8 mouse cellular contexts compared by ENCODE assay signal in the genomic region with DNA sequence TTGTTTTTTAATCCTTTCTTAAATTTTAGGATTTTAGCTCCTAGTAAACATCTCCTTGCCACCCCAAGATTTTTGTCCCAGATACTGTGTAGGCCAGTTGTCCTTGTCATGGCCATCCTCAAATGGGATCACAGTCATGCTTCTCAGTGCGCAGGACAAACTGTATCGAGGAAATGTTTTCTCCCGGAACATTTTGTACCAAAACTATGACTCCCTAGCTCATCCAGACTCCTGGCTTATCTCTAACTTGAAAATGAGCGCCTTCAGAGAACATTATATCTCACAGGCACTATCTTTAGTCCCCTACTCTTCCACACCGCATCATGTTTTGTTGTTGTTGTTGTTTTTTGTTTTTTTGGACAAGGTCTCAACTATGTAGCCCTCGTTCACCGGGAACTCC. TPM values are rescaled to one million over a fixed set of nuclear protein-coding genes. Genes with fewer than 3 reads are reported as not detected.
A peak's percentile ranks its signal among the peaks of the same experiment; 100 is the strongest.
DNase-seq lines count a peak whose midpoint lies in the region; ATAC-seq and TF ChIP-seq lines count a peak whose summit lies in the region.

No protein-coding gene starts in this region.

- H3K4me2 ChIP-seq in embryonic facial prominence, embryonic 12.5 days (replicated peaks), result peak overlapping the region; percentile 83
- H3K4me2 ChIP-seq in hindbrain, postnatal 0 days (ENCODE audit: low read depth, low read length), result peak overlapping the region; percentile 77
- peak overlapping the region; percentile 94 for H3K4me2 ChIP-seq in midbrain, embryonic 16.5 days (ENCODE audit: low read length)

- TF ChIP-seq CTCF in hindbrain, postnatal 0 days (IDR thresholded peaks at IDR 0.05; ENCODE audit: low read depth), result no peak

- no peaks in the 10 kb centered on the region for H3K9me3 ChIP-seq in embryonic facial prominence, embryonic 12.5 days
- no peaks in the 10 kb centered on the region for H3K9me3 ChIP-seq in hindbrain, postnatal 0 days (ENCODE audit: low read length)
- no peaks in the 10 kb centered on the region for H3K9me3 ChIP-seq in midbrain, embryonic 16.5 days (replicated peaks; ENCODE audit: control insufficient read depth, low read length, poor library complexity, severe bottlenecking)

- peak overlapping the region; percentile 97 for H3K9ac ChIP-seq in embryonic facial prominence, embryonic 12.5 days
- peak overlapping the region; percentile 97 for H3K9ac ChIP-seq in hindbrain, postnatal 0 days (replicated peaks; ENCODE audit: low read length)
- peak overlapping the region; percentile 97 for H3K9ac ChIP-seq in midbrain, embryonic 16.5 days (ENCODE audit: low read depth, low read length)

- peak overlapping the region; percentile 97; the same call in 1 of the 2 replicates for H3K27ac ChIP-seq in embryonic facial prominence, embryonic 12.5 days
- peak overlapping the region; percentile 93 for H3K27ac ChIP-seq in hindbrain, postnatal 0 days
- H3K27ac ChIP-seq in midbrain, embryonic 16.5 days (ENCODE audit: low read length), result no peak overlapping the region

- peak overlapping the region; percentile 99 for H3K4me3 ChIP-seq in embryonic facial prominence, embryonic 12.5 days
- H3K4me3 ChIP-seq in hindbrain, postnatal 0 days (ENCODE audit: low read length), result peak overlapping the region; percentile 100
- H3K4me3 ChIP-seq in midbrain, embryonic 16.5 days (ENCODE audit: low read depth, low read length), result peak overlapping the region; percentile 99

- intact Hi-C loops in heart, postnatal 25 days (cut with DNase I), result loop anchor here (2.0 kb wide), 1 partner anchor 31 kb away; the partner anchor contains the start of gene Ptgr2

- no peaks in the 10 kb centered on the region for H3K36me3 ChIP-seq in embryonic facial prominence, embryonic 12.5 days
- H3K36me3 ChIP-seq in hindbrain, postnatal 0 days (ENCODE audit: insufficient read depth, low read length), result no peaks in the 10 kb centered on the region
- H3K36me3 ChIP-seq in midbrain, embryonic 16.5 days (ENCODE audit: control insufficient read depth, insufficient read depth, low read length), result no peaks in the 10 kb centered on the region

- 44% methylated on average over 7 of the region's 7 CpGs for WGBS in embryonic facial prominence, embryonic 12.5 days
- 44% methylated on average over 7 of the region's 7 CpGs for WGBS in hindbrain, postnatal 0 days
- WGBS in midbrain, embryonic 16.5 days, result 46% methylated on average over 7 of the region's 7 CpGs

- peaks cover 20% of the 10 kb centered on the region for H3K4me1 ChIP-seq in embryonic facial prominence, embryonic 12.5 days
- H3K4me1 ChIP-seq in hindbrain, postnatal 0 days (ENCODE audit: insufficient read depth, low read length), result peaks cover 5% of the 10 kb centered on the region; the same call in 1 of the 2 replicates
- peaks cover 18% of the 10 kb centered on the region for H3K4me1 ChIP-seq in midbrain, embryonic 16.5 days (ENCODE audit: control insufficient read depth, insufficient read depth, low read length)

- ATAC-seq in embryonic facial prominence, embryonic 12.5 days (ENCODE audit: insufficient number of reproducible peaks, insufficient read depth, low FRiP score, low TSS enrichment), result no peak
- ATAC-seq in hindbrain, postnatal 0 days, result no peak
- ATAC-seq in midbrain, embryonic 16.5 days, result no peak
- ATAC-seq in CD4-positive, CD25-positive, alpha-beta regulatory T cell, adult 4 months, result no peak

- no peaks in the 10 kb centered on the region for H3K27me3 ChIP-seq in embryonic facial prominence, embryonic 12.5 days
- no peaks in the 10 kb centered on the region for H3K27me3 ChIP-seq in hindbrain, postnatal 0 days (ENCODE audit: insufficient read depth, low read length)
- no peaks in the 10 kb centered on the region for H3K27me3 ChIP-seq in midbrain, embryonic 16.5 days (ENCODE audit: control insufficient read depth, insufficient read depth, low read depth, low read length)

- DNase-seq in heart, adult 8-10 months (ENCODE audit: low spot score), result peak; percentile 20
- no peak for DNase-seq in heart, postnatal 25 days (ENCODE audit: low spot score)
- DNase-seq in hindbrain, postnatal 0 days (ENCODE audit: low spot score), result no peak
- no peak for DNase-seq in thymus, postnatal 25 days
- no peak for DNase-seq in urinary bladder, postnatal 36 days (ENCODE audit: low spot score in 2 of 2)

RNA-seq across cellular contexts. Expression of gene Zfp410, which starts 0.6 kb away (rescaled TPM):
- 10 to 100 TPM; 18.9 to 20.2 (median 19.5) TPM for total RNA-seq in heart, adult 8-10 months (2022)
- total RNA-seq in heart, postnatal 25 days (2021), result 10 to 100 TPM; 19.5 to 22.1 TPM
- polyA plus RNA-seq in embryonic facial prominence, embryonic 12.5 days (2016; fragmentation: Nextera tagmentation; extraction: Ambion mirVana), result 97.4 and 100 TPM in 2 replicates
- total RNA-seq in hindbrain, postnatal 0 days (2014; rRNA removed), result 30.9 and 55.9 TPM in 2 replicates
- 50.0 and 53.8 TPM in 2 replicates for polyA plus RNA-seq in hindbrain, postnatal 0 days (2015; fragmentation: Nextera tagmentation; extraction: Ambion mirVana)
- 59.4 and 73.1 TPM in 2 replicates for polyA plus RNA-seq in midbrain, embryonic 16.5 days (2015; fragmentation: Nextera tagmentation; extraction: Ambion mirVana)
- 10 to 100 TPM; 44.8 to 69.0 TPM for polyA plus RNA-seq in CD4-positive, CD25-positive, alpha-beta regulatory T cell, adult 4 months (2017; shearing (Covaris generic))

RNA-seq across cellular contexts. Expression of gene Ptgr2, which starts 31.0 kb away (rescaled TPM):
- 100 to 1,000 TPM; 216 to 264 (median 243) TPM for total RNA-seq in heart, adult 8-10 months (2022)
- 100 to 1,000 TPM; 213 to 236 TPM for total RNA-seq in heart, postnatal 25 days (2021)
- polyA plus RNA-seq in embryonic facial prominence, embryonic 12.5 days (2016; fragmentation: Nextera tagmentation; extraction: Ambion mirVana), result 12.5 and 13.0 TPM in 2 replicates
- 10.2 and 13.4 TPM in 2 replicates for total RNA-seq in hindbrain, postnatal 0 days (2014; rRNA removed)
- polyA plus RNA-seq in hindbrain, postnatal 0 days (2015; fragmentation: Nextera tagmentation; extraction: Ambion mirVana), result 20.3 and 22.7 TPM in 2 replicates
- polyA plus RNA-seq in midbrain, embryonic 16.5 days (2015; fragmentation: Nextera tagmentation; extraction: Ambion mirVana), result 17.8 and 19.8 TPM in 2 replicates
- polyA plus RNA-seq in CD4-positive, CD25-positive, alpha-beta regulatory T cell, adult 4 months (2017; shearing (Covaris generic)), result 10 to 100 TPM; 50.3 to 52.9 TPM

RNA-seq across cellular contexts. Expression of gene Coq6, which starts 45.5 kb away (rescaled TPM):
- total RNA-seq in heart, adult 8-10 months (2022), result 100 to 1,000 TPM in 2 of 4 experiments, 10 to 100 TPM in 2; 99.6 to 103 (median 101) TPM
- total RNA-seq in heart, postnatal 25 days (2021), result 100 to 1,000 TPM; 102 to 106 TPM
- 44.0 and 45.3 TPM in 2 replicates for polyA plus RNA-seq in embryonic facial prominence, embryonic 12.5 days (2016; fragmentation: Nextera tagmentation; extraction: Ambion mirVana)
- 67.9 and 80.2 TPM in 2 replicates for total RNA-seq in hindbrain, postnatal 0 days (2014; rRNA removed)
- polyA plus RNA-seq in hindbrain, postnatal 0 days (2015; fragmentation: Nextera tagmentation; extraction: Ambion mirVana), result 39.7 and 40.8 TPM in 2 replicates
- polyA plus RNA-seq in midbrain, embryonic 16.5 days (2015; fragmentation: Nextera tagmentation; extraction: Ambion mirVana), result 40.7 and 43.7 TPM in 2 replicates
- polyA plus RNA-seq in CD4-positive, CD25-positive, alpha-beta regulatory T cell, adult 4 months (2017; shearing (Covaris generic)), result 10 to 100 TPM; 22.6 to 27.8 TPM

RNA-seq across cellular contexts. Expression of gene Fam161b, which starts 45.6 kb away (rescaled TPM):
- 10 to 100 TPM in 3 of 4 experiments, 1 to 10 TPM in 1; 9.8 to 13.2 (median 11.0) TPM for total RNA-seq in heart, adult 8-10 months (2022)
- 1 to 10 TPM; 8.3 to 8.5 TPM for total RNA-seq in heart, postnatal 25 days (2021)
- polyA plus RNA-seq in embryonic facial prominence, embryonic 12.5 days (2016; fragmentation: Nextera tagmentation; extraction: Ambion mirVana), result 5.5 and 5.8 TPM in 2 replicates
- 7.1 and 9.7 TPM in 2 replicates for total RNA-seq in hindbrain, postnatal 0 days (2014; rRNA removed)
- polyA plus RNA-seq in hindbrain, postnatal 0 days (2015; fragmentation: Nextera tagmentation; extraction: Ambion mirVana), result 9.8 and 10.2 TPM in 2 replicates
- 21.1 and 24.0 TPM in 2 replicates for polyA plus RNA-seq in midbrain, embryonic 16.5 days (2015; fragmentation: Nextera tagmentation; extraction: Ambion mirVana)
- polyA plus RNA-seq in CD4-positive, CD25-positive, alpha-beta regulatory T cell, adult 4 months (2017; shearing (Covaris generic)), result under 1 TPM; 0.50 to 0.58 TPM
